Mouse (Mus musculus): ENCODE measurements around the gene Lmod3.

Lmod3 gene

GRCm38 (mm10) chr6:97252711-97253221, at the start of gene Lmod3:
Gene Lmod3 (minus strand): TSS chr6:97252759.
- no peak for DNase-seq (ENCODE audit: low read depth)

GRCm38 (mm10) chr6:97302303-97302702, 49.7 kb upstream of the Lmod3 start:
- no peak for DNase-seq (ENCODE audit: low read depth)

DNA sequence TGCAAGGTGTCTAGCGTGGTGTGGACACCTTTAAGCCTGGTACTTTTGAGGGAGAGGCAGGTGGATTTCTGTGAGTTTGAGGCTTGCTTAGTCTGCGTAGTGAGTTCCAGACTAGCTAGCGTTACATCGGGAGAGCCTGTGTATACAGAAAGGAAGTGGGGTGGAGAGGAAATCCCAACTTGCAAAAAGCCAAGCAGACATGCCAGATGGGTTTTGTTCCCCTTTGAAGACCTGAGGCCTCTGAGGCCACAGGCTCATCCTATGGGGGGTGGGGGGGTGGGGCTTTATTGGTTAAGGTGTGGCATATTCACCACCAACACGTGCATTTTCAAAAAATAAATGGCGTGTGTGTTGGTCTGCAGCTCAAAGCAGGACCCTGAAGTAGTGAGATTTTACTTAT, 48.1 kb upstream of the Lmod3 start:
- DNase-seq (ENCODE audit: low read depth) = no peak

DNA sequence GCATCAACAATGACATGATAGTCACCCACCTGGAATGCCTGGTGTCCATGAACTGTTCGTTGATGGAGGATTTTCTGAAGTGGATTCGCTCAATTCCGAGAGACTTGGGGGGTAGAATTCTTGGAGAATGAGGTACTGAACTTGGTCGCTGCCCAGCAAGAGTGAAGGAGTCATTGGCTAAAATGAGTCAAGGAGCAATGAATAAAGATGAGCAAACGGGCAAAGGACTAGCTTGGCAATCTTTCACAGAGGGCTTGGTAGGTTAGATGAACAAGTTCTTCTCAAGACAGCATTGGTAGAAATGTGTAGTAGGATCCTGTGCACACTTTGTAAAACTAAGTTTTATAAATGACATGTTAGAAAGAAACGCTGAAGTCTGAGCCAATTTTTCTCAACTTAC, 47.6 kb upstream of the Lmod3 start:
- DNase-seq (ENCODE audit: low read depth) = no peak

- no peak for DNase-seq (ENCODE audit: low read depth)
Observed at GRCm38 (mm10) chr6:97297151-97297550, 44.6 kb upstream of the Lmod3 start.

DNA sequence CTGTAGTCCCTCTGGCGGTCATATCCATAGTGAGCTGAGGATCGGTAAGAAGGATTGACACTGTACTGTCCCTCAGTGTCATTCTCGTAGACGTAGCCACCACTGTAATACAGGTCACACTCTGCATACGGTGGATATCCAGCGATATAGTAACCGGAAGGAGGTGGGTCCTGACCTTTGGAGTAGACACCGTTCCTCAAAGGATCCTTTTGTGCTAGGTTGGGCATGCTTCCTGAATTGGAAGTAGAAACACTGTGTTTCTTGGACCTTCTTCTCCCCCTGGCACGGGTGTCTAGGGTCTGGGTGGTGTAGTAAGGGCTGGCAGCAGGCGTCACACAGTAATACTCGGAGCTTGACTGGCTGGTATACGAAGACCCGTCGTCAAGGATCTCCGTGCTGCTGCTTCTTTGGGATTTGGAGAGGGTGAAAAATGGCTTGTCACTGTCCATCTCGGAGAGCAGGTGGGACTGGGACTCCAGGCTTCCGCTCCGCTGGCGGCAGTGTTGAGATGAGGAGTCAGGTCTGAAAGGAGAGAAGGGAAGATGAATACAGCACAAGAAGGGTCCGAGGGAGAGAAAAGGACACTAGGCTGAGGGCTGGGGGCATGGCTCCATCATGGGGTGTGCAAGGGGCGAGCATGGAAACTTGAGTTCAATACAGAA, 43.4 kb upstream of the Lmod3 start:
- no peak for DNase-seq (ENCODE audit: low read depth)

DNA sequence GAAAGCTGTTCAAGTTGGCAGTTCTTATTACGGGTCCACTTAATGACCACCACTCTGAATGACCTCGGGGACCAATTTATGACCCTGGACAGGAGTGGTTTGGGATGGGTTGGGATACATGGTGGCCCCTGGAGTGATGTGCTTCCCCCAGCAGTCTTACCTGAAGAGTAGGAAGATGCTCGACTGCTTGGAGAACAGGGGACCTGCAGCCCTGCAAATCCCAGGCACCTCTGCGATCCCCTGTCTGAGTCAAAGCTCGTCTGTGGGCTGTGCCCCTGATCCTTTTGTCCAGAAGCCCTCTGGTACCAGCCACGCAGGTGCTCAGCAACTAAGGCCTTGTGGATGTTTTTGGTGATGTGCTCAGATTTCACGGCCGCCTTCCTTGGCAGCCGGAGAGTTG, 42.9 kb upstream of the Lmod3 start:
- DNase-seq (ENCODE audit: low read depth) = no peak

DNA sequence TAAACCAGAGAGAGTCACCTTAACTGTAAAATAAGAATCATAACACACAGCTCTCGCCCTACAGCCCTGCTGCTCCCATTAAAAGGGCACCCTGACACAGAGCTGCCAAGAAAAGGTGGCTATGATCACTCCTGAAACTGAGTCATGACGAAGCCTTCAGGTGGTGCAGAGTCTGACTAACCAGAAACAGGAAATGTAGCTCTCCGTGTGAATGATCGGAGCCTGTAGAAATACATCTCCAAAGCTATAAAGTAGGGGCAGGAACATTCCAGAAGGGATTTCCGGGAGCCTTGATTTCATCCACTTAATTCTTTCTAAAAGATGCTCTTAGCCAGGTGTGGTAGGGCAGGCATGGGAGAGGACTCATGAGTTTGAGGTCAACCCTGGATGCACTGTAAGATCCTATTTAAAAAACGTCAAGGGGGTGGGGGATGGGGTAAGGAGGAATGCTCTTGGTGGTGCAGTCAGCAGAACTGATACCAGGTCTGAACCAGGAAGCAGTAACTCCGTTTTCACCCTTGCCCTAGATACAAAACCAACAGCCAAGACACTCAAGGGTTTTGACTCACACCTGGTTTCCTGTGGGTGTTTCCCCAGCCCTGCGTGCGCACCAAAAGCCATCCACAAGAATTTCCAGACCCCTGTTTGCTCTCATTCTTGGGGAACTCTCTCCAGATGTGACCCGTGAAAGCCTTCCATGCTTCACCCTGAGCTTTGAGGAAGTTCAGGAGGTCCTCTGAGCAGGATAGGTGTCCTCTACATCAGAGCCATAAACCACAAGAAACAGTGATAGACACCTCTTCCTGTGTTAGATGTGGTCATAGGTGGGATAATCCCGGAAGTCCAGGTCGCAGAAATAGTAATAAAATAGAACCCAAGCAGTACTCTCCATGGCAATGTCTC, 41.4 kb upstream of the Lmod3 start:
- no peak for DNase-seq (ENCODE audit: low read depth)

- DNase-seq (ENCODE audit: low read depth) = no peak
Observed at GRCm38 (mm10) chr6:97292894-97293293, 40.3 kb upstream of the Lmod3 start.

GRCm38 (mm10) chr6:97292096-97292495, 39.5 kb upstream of the Lmod3 start:
- no peak for DNase-seq (ENCODE audit: low read depth)

DNA sequence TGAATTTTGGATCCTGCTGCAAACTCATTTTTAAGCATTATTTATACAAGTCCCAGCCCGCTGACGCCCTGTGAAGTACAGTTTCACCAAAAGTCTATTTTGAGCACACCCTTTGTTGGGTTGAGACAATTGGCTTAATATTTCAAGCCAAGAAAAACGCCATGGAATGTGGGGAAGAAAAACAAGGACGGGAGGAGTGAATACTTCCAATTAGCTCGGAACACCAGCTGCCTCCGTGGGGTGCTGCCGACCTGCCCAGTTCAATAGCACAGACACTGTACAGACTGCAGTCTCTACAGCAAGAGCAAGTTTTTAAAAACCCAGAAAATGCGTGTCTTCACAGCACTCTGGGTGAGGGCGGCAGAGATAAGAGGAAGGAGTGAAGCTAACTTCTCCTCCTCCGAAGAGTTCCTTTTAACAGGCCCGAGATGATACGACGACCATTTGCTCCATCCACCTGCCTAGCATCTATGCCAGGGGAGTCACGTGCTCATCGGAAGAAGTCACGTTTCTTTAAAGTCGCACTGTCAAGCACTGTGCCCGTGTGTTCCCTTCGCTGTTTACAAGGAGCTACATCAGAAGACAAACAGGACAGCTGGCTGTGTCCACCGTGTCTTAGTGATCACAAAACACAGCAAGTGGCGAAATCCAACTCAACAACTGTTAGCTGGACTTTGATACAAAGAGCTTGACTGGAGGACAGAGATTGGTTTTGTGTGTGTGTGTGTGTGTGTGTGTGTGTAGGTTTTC, 38.8 kb upstream of the Lmod3 start:
- no peak for DNase-seq (ENCODE audit: low read depth)

DNA sequence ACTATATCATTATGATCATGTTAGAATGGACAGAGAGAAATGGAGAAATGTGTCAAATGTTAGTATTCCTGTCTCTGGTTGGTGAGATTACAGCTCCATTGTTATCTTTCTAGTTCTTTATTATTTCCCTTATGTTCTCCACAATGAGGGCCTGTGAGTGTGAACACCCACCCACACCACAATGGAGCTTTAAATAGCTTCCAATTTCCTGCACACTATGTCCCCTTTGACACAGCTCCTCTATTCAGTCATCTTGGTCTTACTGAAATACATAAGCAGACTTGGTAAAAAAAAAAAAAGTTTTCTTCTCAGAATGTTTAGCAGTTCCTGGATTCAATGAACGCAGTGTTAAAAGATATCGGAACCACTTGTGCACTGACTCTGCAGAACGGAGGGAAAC, 38.1 kb upstream of the Lmod3 start:
- DNase-seq (ENCODE audit: low read depth) = no peak

DNA sequence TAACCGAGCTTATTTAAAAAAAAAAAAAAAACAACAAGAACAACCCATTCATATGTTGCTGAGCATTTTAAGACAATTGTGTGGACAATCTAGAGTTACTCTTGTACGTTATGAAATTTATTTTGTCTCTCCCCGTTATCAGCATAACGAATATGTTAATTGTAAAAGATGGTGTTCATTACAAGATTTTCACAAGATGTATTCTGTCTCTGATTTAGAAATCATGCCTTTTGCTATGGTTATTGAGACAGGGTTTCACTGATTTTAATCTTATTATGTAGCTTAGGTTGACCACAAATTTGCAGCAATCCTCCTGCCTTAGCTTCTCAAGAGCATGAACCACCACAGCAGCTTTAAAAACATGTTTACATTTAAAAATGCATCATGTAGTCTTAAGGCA, 37.3 kb upstream of the Lmod3 start:
- DNase-seq (ENCODE audit: low read depth) = no peak

DNA sequence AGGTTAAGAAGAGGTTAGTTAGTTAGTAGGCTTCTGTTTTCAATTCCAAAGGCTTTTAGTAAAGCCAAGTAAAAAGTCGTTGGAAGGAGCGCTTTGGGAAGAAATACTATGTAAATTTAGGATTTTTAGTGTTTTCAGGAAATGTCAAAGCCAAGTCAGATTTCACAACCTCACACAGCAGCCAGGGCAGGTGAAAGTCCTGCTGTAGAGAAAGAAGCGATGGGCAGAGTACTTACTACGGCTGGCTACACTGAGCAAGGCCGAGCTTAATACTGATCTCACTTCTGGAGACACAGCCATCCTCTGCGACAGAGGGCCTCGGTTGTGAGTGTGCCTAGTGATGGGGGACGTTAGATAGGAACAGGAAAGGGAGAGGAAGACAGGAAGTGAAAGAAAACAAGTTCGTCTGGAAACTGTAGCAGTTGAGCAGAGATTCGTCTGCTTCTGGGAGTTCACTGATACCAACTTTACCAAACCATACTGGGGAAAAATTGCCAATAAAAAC, 36.8 kb upstream of the Lmod3 start:
- no peak for DNase-seq (ENCODE audit: low read depth)

GRCm38 (mm10) chr6:97288047-97288855, 35.7 kb upstream of the Lmod3 start:
- no peak for DNase-seq (ENCODE audit: low read depth)

DNA sequence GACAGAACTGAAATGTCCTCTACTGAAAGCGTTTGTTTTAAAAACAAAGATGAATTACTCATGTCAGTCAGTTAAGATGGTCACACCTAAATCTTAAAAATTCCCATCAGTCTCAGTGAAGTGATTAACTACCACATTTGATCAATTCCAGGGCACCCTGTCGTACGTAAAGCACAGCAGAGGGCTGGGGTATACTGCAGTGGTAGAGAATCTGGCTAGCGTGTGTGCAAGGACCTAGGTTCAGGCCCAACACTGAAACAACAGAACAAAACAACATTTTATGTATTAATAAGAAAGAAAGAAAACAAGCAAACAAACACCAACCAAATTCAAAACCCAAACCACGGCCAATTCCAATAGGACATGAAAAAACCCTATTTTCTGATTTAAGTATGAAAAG, 33.8 kb upstream of the Lmod3 start:
- DNase-seq (ENCODE audit: low read depth) = no peak

DNA sequence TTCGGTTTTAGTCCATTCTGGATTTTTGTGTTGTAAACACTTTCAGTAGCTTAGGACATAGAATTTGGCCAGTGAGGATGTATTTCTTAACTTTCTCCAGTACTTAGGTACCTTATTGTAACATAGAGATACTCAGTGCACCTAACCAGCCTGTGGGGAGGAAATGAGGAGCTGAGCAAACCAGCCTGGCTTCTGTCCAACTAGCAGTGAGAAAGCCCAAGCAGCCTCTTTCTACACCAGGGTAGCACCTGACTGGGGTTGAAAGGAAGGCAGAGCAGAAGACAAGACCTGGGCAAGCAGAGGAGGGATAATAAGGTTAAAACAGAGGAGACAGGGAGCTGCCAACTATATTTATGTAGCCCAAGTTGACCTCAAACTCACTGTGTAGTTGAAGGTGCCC, 31.1 kb upstream of the Lmod3 start:
- no peak for DNase-seq (ENCODE audit: low read depth)

DNA sequence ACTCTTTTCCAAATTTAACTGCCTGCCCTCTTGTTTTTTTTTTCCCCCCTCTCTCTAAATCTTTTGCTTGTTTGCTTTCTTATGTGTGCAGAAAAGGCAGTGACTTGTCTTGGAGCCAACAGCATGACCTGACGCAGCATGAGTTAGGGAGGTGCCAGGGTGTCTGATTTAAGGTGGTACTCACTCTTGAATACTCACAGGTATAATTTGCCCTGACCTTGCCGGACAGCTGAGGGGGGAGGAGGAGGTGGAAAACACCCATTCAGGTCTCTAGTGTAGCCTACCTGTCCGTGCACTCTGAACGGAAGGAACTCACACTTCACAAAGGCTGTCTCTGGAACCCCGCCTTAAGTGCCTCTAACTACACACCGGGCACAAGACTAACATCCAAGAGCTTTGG, 26.3 kb upstream of the Lmod3 start:
- DNase-seq (ENCODE audit: low read depth) = no peak

DNA sequence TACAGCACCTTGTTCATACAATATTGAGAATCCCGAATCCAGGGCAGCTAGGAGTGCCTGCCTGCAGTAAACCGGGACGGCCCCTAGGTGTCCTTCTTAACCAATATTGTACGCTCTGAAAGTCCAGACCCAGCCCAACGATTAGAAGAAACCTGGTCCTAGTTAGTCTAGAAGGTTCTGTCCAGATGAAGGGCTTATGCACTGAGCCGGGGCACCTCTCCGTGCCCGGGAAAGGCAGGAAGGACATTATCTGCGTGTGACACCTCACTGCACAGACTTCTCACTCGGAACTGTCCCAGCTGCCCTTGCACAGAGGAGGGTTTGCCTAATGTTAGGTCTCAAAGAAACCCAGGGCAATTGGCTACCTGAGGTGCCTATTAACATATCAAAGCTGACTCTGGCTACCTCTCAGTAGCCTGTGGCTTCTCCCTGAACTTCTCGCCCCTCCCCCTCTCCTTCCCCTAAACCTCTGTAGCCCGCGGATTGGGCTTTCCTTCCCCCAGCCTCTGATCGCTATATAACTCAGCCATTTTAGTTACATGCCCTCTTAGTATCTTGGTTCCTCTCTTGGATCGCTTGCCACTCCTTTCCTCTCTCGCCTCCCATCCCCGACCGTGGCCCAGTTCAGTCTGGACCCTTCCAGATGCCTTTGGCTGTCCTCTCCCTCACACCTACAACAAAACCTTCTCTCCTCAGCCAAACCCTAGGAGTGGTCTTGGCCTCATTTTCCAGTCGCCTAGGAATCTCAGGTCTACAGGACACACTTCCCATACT, 25.6 kb upstream of the Lmod3 start:
- DNase-seq (ENCODE audit: low read depth) = peak; percentile 46

GRCm38 (mm10) chr6:97276890-97277497, 24.4 kb upstream of the Lmod3 start:
- no peak for DNase-seq (ENCODE audit: low read depth)
